Mouse (Mus musculus) megakaryocyte, embryonic 14.5 days (primary cell): ENCODE results near the gene Rsu1.

Source experiments
- FLI1 ChIP-seq: IDR thresholded peaks from 2 replicates; pipeline ENCODE4 v1.6.1; 2012; ENCODE audit warnings: low read length, inconsistent platforms, mixed read lengths
- GATA1 ChIP-seq: IDR thresholded peaks from 3 replicates; pipeline ENCODE4 v1.6.1; 2012; ENCODE audit warnings: mixed read lengths, low read length, inconsistent platforms, borderline replicate concordance

DNA sequence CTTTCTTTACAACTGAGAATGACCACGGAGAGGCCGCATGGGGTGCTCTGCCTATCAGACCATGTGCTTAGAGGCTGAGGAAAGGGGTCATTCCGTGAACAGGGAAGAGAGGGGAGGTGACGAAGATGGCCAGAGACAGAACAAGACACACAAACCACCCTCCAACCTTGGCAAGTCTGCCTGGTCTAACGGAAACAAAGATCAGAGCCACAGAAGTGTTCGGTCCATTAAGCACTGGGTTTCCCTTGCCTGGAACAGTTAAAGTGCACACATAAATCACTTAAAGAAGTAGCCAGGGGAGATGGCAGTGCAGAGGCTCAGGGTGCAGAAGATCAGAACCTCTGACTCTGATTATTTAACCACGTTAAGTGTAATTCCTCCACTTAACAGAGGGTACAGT lies 37.3 kb downstream of the Rsu1 start:
- TF ChIP-seq GATA1 (no peak), FLI1 (no peak)
